Mouse (Mus musculus): ENCODE data around the gene Mepce. TPM values are rescaled to one million over a fixed set of nuclear protein-coding genes. Genes with fewer than 3 reads are reported as not detected.

Gene Mepce
- polyA plus RNA-seq, 1 experiment from 2014 or later = 9.2 TPM

- no peaks in the 10 kb centered on the region; the same call in 1 of the 2 replicates for H3K27me3 ChIP-seq (ENCODE audit: control insufficient read depth, insufficient read depth, low read length)
- peak overlapping the region; percentile 97 for H3K9ac ChIP-seq (ENCODE audit: low read depth, low read length)
- H3K36me3 ChIP-seq (ENCODE audit: control insufficient read depth, insufficient read depth, low read length) = peaks cover 27% of the 10 kb centered on the region
- peak overlapping the region; percentile 88 for H3K4me3 ChIP-seq (ENCODE audit: low read depth, low read length)
- no peaks in the 10 kb centered on the region for H3K9me3 ChIP-seq (replicated peaks; ENCODE audit: control insufficient read depth, low read length)
- 0 out of 2 replicates have a peak overlapping the region, but pooled peaks have one; percentile 100 for H3K27ac ChIP-seq (ENCODE audit: low read depth, low read length)
- peak overlapping the region; percentile 92 for H3K4me2 ChIP-seq
- 85% methylated on average over 14 of the region's 14 CpGs for WGBS (ENCODE audit: insufficient replicate concordance)
- peaks cover 36% of the 10 kb centered on the region for H3K4me1 ChIP-seq (ENCODE audit: control insufficient read depth, insufficient read depth, low read length)
- ATAC-seq (replicated peaks; ENCODE audit: insufficient number of reproducible peaks, low FRiP score, low TSS enrichment) = no peak
These were observed 2.9 kb downstream of the Mepce start for GRCm38 (mm10) chr5:137784546-137784945.

GRCm38 (mm10) chr5:137783901-137784540, 3.4 kb downstream of the Mepce start:
- peaks cover 27% of the 10 kb centered on the region for H3K36me3 ChIP-seq (ENCODE audit: control insufficient read depth, insufficient read depth, low read length)
- WGBS (ENCODE audit: insufficient replicate concordance) = 63% methylated on average over 9 of the region's 9 CpGs
- no peak for ATAC-seq (replicated peaks; ENCODE audit: insufficient number of reproducible peaks, low FRiP score, low TSS enrichment)

GRCm38 (mm10) chr5:137782776-137783522, 4.5 kb downstream of the Mepce start:
- Histone ChIP-seq H3K4me3 (ENCODE audit: low read depth, low read length) (peak overlapping the region; percentile 88), H3K9me3 (replicated peaks; ENCODE audit: control insufficient read depth, low read length) (no peaks in the 10 kb centered on the region), H3K36me3 (ENCODE audit: control insufficient read depth, insufficient read depth, low read length) (peaks cover 27% of the 10 kb centered on the region), H3K27ac (ENCODE audit: low read depth, low read length) (no peak overlapping the region), H3K27me3 (ENCODE audit: control insufficient read depth, insufficient read depth, low read length) (no peaks in the 10 kb centered on the region; the same call in 1 of the 2 replicates), H3K4me1 (ENCODE audit: control insufficient read depth, insufficient read depth, low read length) (peaks cover 39% of the 10 kb centered on the region), H3K4me2 (peak overlapping the region; percentile 92), H3K9ac (ENCODE audit: low read depth, low read length) (peak overlapping the region; percentile 58)
- 82% methylated on average over 13 of the region's 13 CpGs for WGBS (ENCODE audit: insufficient replicate concordance)
- ATAC-seq (replicated peaks; ENCODE audit: insufficient number of reproducible peaks, low FRiP score, low TSS enrichment) = no peak

More at GRCm38 (mm10) chr5:137783901-137784540, 3.4 kb downstream of the Mepce start:
- 0 out of 2 replicates have a peak overlapping the region, but pooled peaks have one; percentile 100 for H3K27ac ChIP-seq (ENCODE audit: low read depth, low read length)
- H3K4me3 ChIP-seq (ENCODE audit: low read depth, low read length) = peak overlapping the region; percentile 88
- H3K4me2 ChIP-seq = peak overlapping the region; percentile 92
- no peaks in the 10 kb centered on the region for H3K9me3 ChIP-seq (replicated peaks; ENCODE audit: control insufficient read depth, low read length)
- peak overlapping the region; percentile 58 for H3K9ac ChIP-seq (ENCODE audit: low read depth, low read length)
- H3K4me1 ChIP-seq (ENCODE audit: control insufficient read depth, insufficient read depth, low read length) = peaks cover 37% of the 10 kb centered on the region
- no peaks in the 10 kb centered on the region; the same call in 1 of the 2 replicates for H3K27me3 ChIP-seq (ENCODE audit: control insufficient read depth, insufficient read depth, low read length)

DNA sequence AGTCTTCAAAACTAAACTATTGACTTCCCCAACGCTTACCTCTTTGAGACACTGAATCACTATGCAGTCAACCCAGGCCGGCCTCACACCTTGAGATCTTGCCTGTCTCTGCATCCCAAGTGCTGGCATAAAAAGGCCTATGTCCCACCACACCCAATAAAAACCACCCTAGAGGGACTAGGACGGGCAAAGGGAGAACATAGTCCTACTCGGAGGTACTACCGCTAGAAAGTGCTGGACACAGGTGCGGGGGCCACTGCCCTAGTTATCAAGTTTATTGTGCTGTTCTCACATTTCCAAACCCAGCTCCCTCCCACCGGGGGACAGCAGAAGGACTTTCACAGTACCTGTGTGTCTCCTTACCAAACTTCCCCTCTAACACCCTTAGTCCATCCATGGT, 5.8 kb downstream of the Mepce start:
- Histone ChIP-seq H3K36me3 (ENCODE audit: control insufficient read depth, insufficient read depth, low read length) (peaks cover 27% of the 10 kb centered on the region), H3K4me1 (ENCODE audit: control insufficient read depth, insufficient read depth, low read length) (peaks cover 35% of the 10 kb centered on the region)

DNA sequence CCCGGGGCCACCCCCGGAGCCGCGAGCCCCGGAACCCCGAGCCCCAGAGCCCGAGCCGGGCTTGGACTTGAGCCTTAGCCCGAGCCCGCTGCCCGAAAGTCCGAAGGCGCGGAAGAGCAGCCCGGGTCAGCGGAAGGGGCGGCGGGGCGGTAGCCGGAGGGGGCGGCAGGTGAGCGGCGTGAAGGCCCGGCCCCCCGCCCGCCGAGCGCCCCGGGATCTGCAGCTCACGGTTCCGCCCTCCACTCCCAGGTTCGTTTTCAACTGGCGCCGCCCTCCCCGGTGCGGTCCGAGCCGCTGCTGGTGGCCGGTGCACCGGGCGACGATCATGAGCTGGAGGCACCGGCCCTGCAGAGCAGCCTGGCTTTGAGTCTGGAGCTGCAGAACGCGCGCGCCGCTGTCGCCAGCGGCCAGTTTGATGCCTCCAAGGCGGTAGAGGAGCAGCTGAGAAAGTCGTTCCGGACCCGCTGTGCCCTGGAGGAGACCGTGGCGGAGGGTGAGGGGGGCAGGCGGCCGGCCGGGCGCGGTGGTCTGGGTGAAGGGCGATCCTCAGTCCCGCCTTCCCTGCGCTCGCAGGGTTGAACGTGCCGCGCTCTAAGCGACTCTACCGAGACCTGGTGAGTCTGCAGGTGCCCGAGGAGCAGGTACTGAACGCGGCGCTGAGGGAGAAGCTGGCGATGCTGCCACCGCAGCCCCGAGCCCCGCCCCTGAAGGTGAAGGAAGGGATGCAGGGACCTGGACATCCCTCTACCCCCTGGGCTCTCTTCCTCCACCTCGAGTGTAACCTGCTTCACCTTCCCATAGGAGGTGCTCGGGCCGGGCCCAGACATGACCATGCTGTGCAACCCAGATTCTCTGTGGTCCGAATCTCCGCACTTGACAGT, 8.2 kb downstream of the Mepce start:
- peaks cover 25% of the 10 kb centered on the region for H3K36me3 ChIP-seq (ENCODE audit: control insufficient read depth, insufficient read depth, low read length)
- H3K9ac ChIP-seq (ENCODE audit: low read depth, low read length) = peak overlapping the region; percentile 96
- peak overlapping the region; percentile 87 for H3K27ac ChIP-seq (ENCODE audit: low read depth, low read length)
- under 1% methylated on average over 69 of the region's 83 CpGs for WGBS (ENCODE audit: insufficient replicate concordance)
- H3K4me1 ChIP-seq (ENCODE audit: control insufficient read depth, insufficient read depth, low read length) = peaks cover 25% of the 10 kb centered on the region
- no peaks in the 10 kb centered on the region for H3K27me3 ChIP-seq (ENCODE audit: control insufficient read depth, insufficient read depth, low read length)
- H3K4me3 ChIP-seq (ENCODE audit: low read depth, low read length) = peak overlapping the region; percentile 99
- ATAC-seq (replicated peaks; ENCODE audit: insufficient number of reproducible peaks, low FRiP score, low TSS enrichment) = peak; percentile 14; the same call in 1 of the 2 replicates
- no peaks in the 10 kb centered on the region for H3K9me3 ChIP-seq (replicated peaks; ENCODE audit: control insufficient read depth, low read length)
- peak overlapping the region; percentile 99 for H3K4me2 ChIP-seq

More for the DNA sequence above, 5.8 kb downstream of the Mepce start:
- ATAC-seq (replicated peaks; ENCODE audit: insufficient number of reproducible peaks, low FRiP score, low TSS enrichment) = no peak
- H3K27ac ChIP-seq (ENCODE audit: low read depth, low read length) = no peak overlapping the region
- no peak overlapping the region for H3K4me3 ChIP-seq (ENCODE audit: low read depth, low read length)
- no peaks in the 10 kb centered on the region for H3K9me3 ChIP-seq (replicated peaks; ENCODE audit: control insufficient read depth, low read length)
- no peak overlapping the region for H3K4me2 ChIP-seq
- WGBS (ENCODE audit: insufficient replicate concordance) = 83% methylated on average over 7 of the region's 7 CpGs
- H3K27me3 ChIP-seq (ENCODE audit: control insufficient read depth, insufficient read depth, low read length) = no peaks in the 10 kb centered on the region
- H3K9ac ChIP-seq (ENCODE audit: low read depth, low read length) = no peak overlapping the region

DNA sequence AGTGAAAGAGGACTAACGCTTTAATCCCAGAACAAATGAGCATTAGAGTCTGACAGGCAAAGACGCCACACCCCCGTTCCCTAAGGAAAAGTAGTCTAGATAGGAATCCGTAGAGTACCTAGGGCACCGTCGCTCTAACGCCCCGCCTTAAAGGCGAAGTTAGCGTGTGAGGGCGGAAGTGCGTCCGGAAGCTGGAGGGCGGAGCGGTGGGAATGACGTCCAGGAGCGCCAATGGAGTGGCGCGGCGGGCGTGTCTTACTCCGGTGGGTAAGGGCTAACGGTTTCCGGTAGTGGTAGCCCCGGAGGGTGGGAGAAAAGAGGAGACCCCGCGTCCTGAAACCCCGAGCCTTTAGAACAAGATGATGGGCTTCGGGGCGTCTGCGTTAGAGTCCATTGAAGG, 8.8 kb downstream of the Mepce start, which contains the start of gene Ppp1r35:
Gene Ppp1r35 (plus strand): TSS at position 215 of the 400 bp plus-strand sequence.
- WGBS (ENCODE audit: insufficient replicate concordance) = 0% methylated on average over 31 of the region's 31 CpGs
- H3K27ac ChIP-seq (ENCODE audit: low read depth, low read length) = peak within 1 kb of the TSS; percentile 87
- peaks cover 19% of the 10 kb centered on the region for H3K4me1 ChIP-seq (ENCODE audit: control insufficient read depth, insufficient read depth, low read length)
- H3K9me3 ChIP-seq (replicated peaks; ENCODE audit: control insufficient read depth, low read length) = no peaks in the 10 kb centered on the region
- no peaks in the 10 kb centered on the region for H3K27me3 ChIP-seq (ENCODE audit: control insufficient read depth, insufficient read depth, low read length)
- ATAC-seq (replicated peaks; ENCODE audit: insufficient number of reproducible peaks, low FRiP score, low TSS enrichment) = peak; percentile 89
- peak within 1 kb of the TSS; percentile 96 for H3K9ac ChIP-seq (ENCODE audit: low read depth, low read length)
- H3K36me3 ChIP-seq (ENCODE audit: control insufficient read depth, insufficient read depth, low read length) = peaks cover 22% of the 10 kb centered on the region
- peak within 1 kb of the TSS; percentile 99 for H3K4me2 ChIP-seq
- H3K4me3 ChIP-seq (ENCODE audit: low read depth, low read length) = peak within 1 kb of the TSS; percentile 99

DNA sequence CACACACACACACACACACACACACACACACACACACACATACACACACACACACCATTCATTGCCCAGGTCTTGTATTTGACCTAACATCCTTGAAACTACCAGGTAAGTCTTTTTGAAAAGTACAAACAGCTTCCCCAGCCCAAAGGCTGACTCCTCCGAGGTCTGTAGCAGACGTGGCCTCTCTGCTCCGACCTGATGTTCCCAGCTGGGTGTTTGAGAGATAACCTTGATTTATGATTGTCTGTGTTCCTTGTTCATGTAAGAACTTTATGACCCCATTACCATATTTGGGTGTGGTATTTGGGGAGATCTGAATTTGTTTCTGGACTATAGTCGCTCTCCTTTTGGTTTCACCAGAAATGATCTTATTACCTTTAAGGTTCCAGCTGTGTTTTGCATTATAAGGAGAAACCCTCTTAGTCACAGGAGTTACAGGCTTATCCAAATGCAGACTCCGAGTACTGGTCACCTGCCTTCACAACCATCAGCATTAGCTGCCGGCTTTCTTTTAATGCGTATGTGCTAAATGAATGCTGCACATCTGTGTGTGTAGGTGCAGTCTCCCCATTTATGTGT, 10.1 kb downstream of the Mepce start:
- Histone ChIP-seq H3K27me3 (ENCODE audit: control insufficient read depth, insufficient read depth, low read length) (no peaks in the 10 kb centered on the region), H3K4me3 (ENCODE audit: low read depth, low read length) (no peak overlapping the region), H3K27ac (ENCODE audit: low read depth, low read length) (no peak overlapping the region), H3K4me2 (no peak overlapping the region), H3K4me1 (ENCODE audit: control insufficient read depth, insufficient read depth, low read length) (peaks cover 9% of the 10 kb centered on the region), H3K9ac (ENCODE audit: low read depth, low read length) (no peak overlapping the region), H3K9me3 (replicated peaks; ENCODE audit: control insufficient read depth, low read length) (no peaks in the 10 kb centered on the region), H3K36me3 (ENCODE audit: control insufficient read depth, insufficient read depth, low read length) (peaks cover 15% of the 10 kb centered on the region)
- no peak for ATAC-seq (replicated peaks; ENCODE audit: insufficient number of reproducible peaks, low FRiP score, low TSS enrichment)
- WGBS (ENCODE audit: insufficient replicate concordance) = 79% methylated on average over 7 of the region's 7 CpGs
